Mouse (Mus musculus): ENCODE measurements at regions not wholly inside any gene's neighbourhood (a gene's known extent, or its start where the extent isn't known, plus 50 kb on each side); places are given as distances from the start of the nearest gene placed in this dataset.

GRCm38 (mm10) chr14:64582822-64583221 is 478.7 kb downstream of the Prss52 start:
- ATAC-seq (replicated peaks; ENCODE audit: low FRiP score), result no peak
- Histone ChIP-seq H3K27ac (ENCODE audit: low read depth, low read length) (no peak overlapping the region), H3K9ac (ENCODE audit: low read length) (no peak overlapping the region), H3K4me3 (ENCODE audit: low read depth, low read length) (no peak overlapping the region), H3K27me3 (ENCODE audit: control insufficient read depth, insufficient read depth, low read length) (peaks cover 29% of the 10 kb centered on the region), H3K4me2 (ENCODE audit: low read depth, low read length, severe bottlenecking) (no peak overlapping the region), H3K9me3 (ENCODE audit: control insufficient read depth, low read length) (no peaks in the 10 kb centered on the region), H3K36me3 (ENCODE audit: control insufficient read depth, insufficient read depth, low read length) (no peaks in the 10 kb centered on the region), H3K4me1 (replicated peaks; ENCODE audit: control insufficient read depth, insufficient read depth, low read length) (peaks cover 5% of the 10 kb centered on the region; the same call in 1 of the 2 replicates)
- 42% methylated on average over 4 of the region's 4 CpGs for WGBS
- DNase-seq (ENCODE audit: low spot score), result no peak

- H3K4me1 ChIP-seq (replicated peaks; ENCODE audit: control insufficient read depth, insufficient read depth, low read length), result peaks cover 5% of the 10 kb centered on the region; the same call in 1 of the 2 replicates
- DNase-seq (ENCODE audit: low spot score) (no peak), ATAC-seq (replicated peaks; ENCODE audit: low FRiP score) (no peak)
- WGBS, result 65% methylated on average over 5 of the region's 5 CpGs
- H3K27ac ChIP-seq (ENCODE audit: low read depth, low read length), result no peak overlapping the region
- H3K4me3 ChIP-seq (ENCODE audit: low read depth, low read length), result no peak overlapping the region
- peaks cover 38% of the 10 kb centered on the region for H3K27me3 ChIP-seq (ENCODE audit: control insufficient read depth, insufficient read depth, low read length)
- H3K36me3 ChIP-seq (ENCODE audit: control insufficient read depth, insufficient read depth, low read length), result no peaks in the 10 kb centered on the region
- H3K4me2 ChIP-seq (ENCODE audit: low read depth, low read length, severe bottlenecking), result no peak overlapping the region
- H3K9me3 ChIP-seq (ENCODE audit: control insufficient read depth, low read length), result no peaks in the 10 kb centered on the region
- no peak overlapping the region for H3K9ac ChIP-seq (ENCODE audit: low read length)
Observed at GRCm38 (mm10) chr14:64584221-64584620, 480.1 kb downstream of the Prss52 start.

GRCm38 (mm10) chr14:64585081-64585470 is 481.0 kb downstream of the Prss52 start:
- Histone ChIP-seq H3K27me3 (ENCODE audit: control insufficient read depth, insufficient read depth, low read length) (peaks cover 46% of the 10 kb centered on the region), H3K9me3 (ENCODE audit: control insufficient read depth, low read length) (no peaks in the 10 kb centered on the region), H3K9ac (ENCODE audit: low read length) (no peak overlapping the region), H3K4me2 (ENCODE audit: low read depth, low read length, severe bottlenecking) (no peak overlapping the region), H3K36me3 (ENCODE audit: control insufficient read depth, insufficient read depth, low read length) (no peaks in the 10 kb centered on the region), H3K4me3 (ENCODE audit: low read depth, low read length) (no peak overlapping the region), H3K4me1 (replicated peaks; ENCODE audit: control insufficient read depth, insufficient read depth, low read length) (peaks cover 7% of the 10 kb centered on the region; the same call in 1 of the 2 replicates), H3K27ac (ENCODE audit: low read depth, low read length) (peak overlapping the region; percentile 88)
- ATAC-seq (replicated peaks; ENCODE audit: low FRiP score) (no peak), DNase-seq (ENCODE audit: low spot score) (no peak)
- 9% methylated on average over 5 of the region's 5 CpGs for WGBS

GRCm38 (mm10) chr14:64585471-64586192 is 481.5 kb downstream of the Prss52 start:
- DNase-seq (ENCODE audit: low spot score) (peak; percentile 56), ATAC-seq (replicated peaks; ENCODE audit: low FRiP score) (no peak)
- H3K9me3 ChIP-seq (ENCODE audit: control insufficient read depth, low read length), result no peaks in the 10 kb centered on the region
- 3% methylated on average over 28 of the region's 28 CpGs for WGBS
- peak overlapping the region; percentile 5; the same call in 1 of the 2 replicates for H3K9ac ChIP-seq (ENCODE audit: low read length)
- peaks cover 51% of the 10 kb centered on the region for H3K27me3 ChIP-seq (ENCODE audit: control insufficient read depth, insufficient read depth, low read length)
- no peak overlapping the region for H3K4me3 ChIP-seq (ENCODE audit: low read depth, low read length)
- H3K36me3 ChIP-seq (ENCODE audit: control insufficient read depth, insufficient read depth, low read length), result no peaks in the 10 kb centered on the region
- peaks cover 7% of the 10 kb centered on the region; the same call in 1 of the 2 replicates for H3K4me1 ChIP-seq (replicated peaks; ENCODE audit: control insufficient read depth, insufficient read depth, low read length)
- H3K27ac ChIP-seq (ENCODE audit: low read depth, low read length), result peak overlapping the region; percentile 88
- H3K4me2 ChIP-seq (ENCODE audit: low read depth, low read length, severe bottlenecking), result no peak overlapping the region

- peak overlapping the region; percentile 79 for H3K4me2 ChIP-seq (ENCODE audit: low read depth, low read length, severe bottlenecking)
- peaks cover 59% of the 10 kb centered on the region for H3K27me3 ChIP-seq (ENCODE audit: control insufficient read depth, insufficient read depth, low read length)
- H3K36me3 ChIP-seq (ENCODE audit: control insufficient read depth, insufficient read depth, low read length), result no peaks in the 10 kb centered on the region
- no peaks in the 10 kb centered on the region for H3K9me3 ChIP-seq (ENCODE audit: control insufficient read depth, low read length)
- H3K27ac ChIP-seq (ENCODE audit: low read depth, low read length), result peak overlapping the region; percentile 88
- H3K4me1 ChIP-seq (replicated peaks; ENCODE audit: control insufficient read depth, insufficient read depth, low read length), result peaks cover 12% of the 10 kb centered on the region
- peak overlapping the region; percentile 59 for H3K9ac ChIP-seq (ENCODE audit: low read length)
- 4% methylated on average over 12 of the region's 12 CpGs for WGBS
- DNase-seq (ENCODE audit: low spot score) (peak; percentile 63), ATAC-seq (replicated peaks; ENCODE audit: low FRiP score) (no peak)
- H3K4me3 ChIP-seq (ENCODE audit: low read depth, low read length), result peak overlapping the region; percentile 48; the same call in 1 of the 2 replicates
Observed at GRCm38 (mm10) chr14:64586386-64586859, 482.3 kb downstream of the Prss52 start.

GRCm38 (mm10) chr14:64586860-64587698 is 483.0 kb downstream of the Prss52 start:
- Histone ChIP-seq H3K4me3 (ENCODE audit: low read depth, low read length) (peak overlapping the region; percentile 48), H3K36me3 (ENCODE audit: control insufficient read depth, insufficient read depth, low read length) (no peaks in the 10 kb centered on the region), H3K4me1 (replicated peaks; ENCODE audit: control insufficient read depth, insufficient read depth, low read length) (peaks cover 13% of the 10 kb centered on the region), H3K9ac (ENCODE audit: low read length) (peak overlapping the region; percentile 59), H3K4me2 (ENCODE audit: low read depth, low read length, severe bottlenecking) (peak overlapping the region; percentile 79), H3K27me3 (ENCODE audit: control insufficient read depth, insufficient read depth, low read length) (peaks cover 65% of the 10 kb centered on the region), H3K27ac (ENCODE audit: low read depth, low read length) (peak overlapping the region; percentile 88), H3K9me3 (ENCODE audit: control insufficient read depth, low read length) (no peaks in the 10 kb centered on the region)
- under 1% methylated on average over 56 of the region's 58 CpGs for WGBS
- peak; percentile 54 for ATAC-seq (replicated peaks; ENCODE audit: low FRiP score)
- peak; percentile 78 for DNase-seq (ENCODE audit: low spot score)

- peak overlapping the region; percentile 79 for H3K4me2 ChIP-seq (ENCODE audit: low read depth, low read length, severe bottlenecking)
- H3K36me3 ChIP-seq (ENCODE audit: control insufficient read depth, insufficient read depth, low read length), result no peaks in the 10 kb centered on the region
- H3K9ac ChIP-seq (ENCODE audit: low read length), result peak overlapping the region; percentile 59
- WGBS, result 2% methylated on average over 40 of the region's 40 CpGs
- H3K9me3 ChIP-seq (ENCODE audit: control insufficient read depth, low read length), result no peaks in the 10 kb centered on the region
- ATAC-seq (replicated peaks; ENCODE audit: low FRiP score) (0 out of 2 replicates have a peak, but pooled peaks have one; percentile 31), DNase-seq (ENCODE audit: low spot score) (peak; percentile 69)
- H3K4me3 ChIP-seq (ENCODE audit: low read depth, low read length), result peak overlapping the region; percentile 48
- peaks cover 14% of the 10 kb centered on the region for H3K4me1 ChIP-seq (replicated peaks; ENCODE audit: control insufficient read depth, insufficient read depth, low read length)
- peak overlapping the region; percentile 88 for H3K27ac ChIP-seq (ENCODE audit: low read depth, low read length)
- H3K27me3 ChIP-seq (ENCODE audit: control insufficient read depth, insufficient read depth, low read length), result peaks cover 66% of the 10 kb centered on the region
Observed at GRCm38 (mm10) chr14:64587699-64588434, 483.8 kb downstream of the Prss52 start.

- Histone ChIP-seq H3K9ac (ENCODE audit: low read length) (peak overlapping the region; percentile 59), H3K27ac (ENCODE audit: low read depth, low read length) (peak overlapping the region; percentile 88), H3K4me2 (ENCODE audit: low read depth, low read length, severe bottlenecking) (peak overlapping the region; percentile 79), H3K4me1 (replicated peaks; ENCODE audit: control insufficient read depth, insufficient read depth, low read length) (peaks cover 14% of the 10 kb centered on the region), H3K9me3 (ENCODE audit: control insufficient read depth, low read length) (no peaks in the 10 kb centered on the region), H3K27me3 (ENCODE audit: control insufficient read depth, insufficient read depth, low read length) (peaks cover 66% of the 10 kb centered on the region), H3K36me3 (ENCODE audit: control insufficient read depth, insufficient read depth, low read length) (no peaks in the 10 kb centered on the region), H3K4me3 (ENCODE audit: low read depth, low read length) (peak overlapping the region; percentile 48)
- no peak for ATAC-seq (replicated peaks; ENCODE audit: low FRiP score)
- DNase-seq (ENCODE audit: low spot score), result peak; percentile 56
- under 1% methylated on average over 23 of the region's 23 CpGs for WGBS
Observed at GRCm38 (mm10) chr14:64588561-64588960, 484.5 kb downstream of the Prss52 start.

All from forebrain, embryonic 11.5 days (tissue).